Mouse (Mus musculus): ENCODE measurements around the gene Sec61a2. TPM values are rescaled to one million over a fixed set of nuclear protein-coding genes. Genes with fewer than 3 reads are reported as not detected.

The Sec61a2 gene
- 10 to 100 TPM; 17.6 to 25.1 TPM for polyA plus RNA-seq (2017; shearing (Covaris generic))

DNA sequence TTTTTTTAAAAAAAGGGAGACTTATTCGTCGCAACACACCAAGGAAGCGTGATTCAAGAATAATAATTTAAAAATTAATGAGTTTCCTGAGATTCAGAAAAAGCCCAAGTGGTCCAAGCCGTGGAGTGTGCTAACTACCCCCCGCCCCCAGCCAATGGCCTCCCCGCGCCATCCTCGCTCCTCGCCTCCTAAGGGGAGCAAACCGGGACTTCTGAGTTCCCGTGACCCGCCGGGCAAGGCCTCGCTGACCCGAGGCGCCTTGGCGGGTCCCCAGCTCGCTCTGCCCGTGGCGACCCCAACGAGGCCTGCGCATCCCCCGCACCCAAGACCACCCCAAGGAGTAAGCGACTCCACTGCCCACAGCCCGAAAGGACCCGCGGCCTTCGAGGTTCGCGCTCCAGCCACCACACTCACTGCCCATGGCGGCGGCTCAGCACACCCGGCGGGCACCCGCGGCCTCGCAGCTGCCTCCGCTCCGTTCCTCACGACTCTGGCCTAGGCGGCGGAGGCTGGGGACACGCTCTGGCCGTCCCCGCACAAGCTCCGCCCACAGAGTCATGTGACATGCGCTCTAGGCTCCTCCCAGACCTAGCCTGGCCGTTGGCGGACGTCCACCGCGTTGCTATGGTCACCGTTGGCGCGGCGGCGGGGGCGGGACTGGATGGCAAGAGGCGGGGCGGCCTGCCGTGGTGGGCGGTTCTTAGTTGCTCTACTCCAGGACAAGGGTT is at the start of gene Sec61a2:
Sec61a2 (minus strand) TSS at position 590 of the 728 bp plus-strand sequence.
- peak; percentile 98 for ATAC-seq

DNA sequence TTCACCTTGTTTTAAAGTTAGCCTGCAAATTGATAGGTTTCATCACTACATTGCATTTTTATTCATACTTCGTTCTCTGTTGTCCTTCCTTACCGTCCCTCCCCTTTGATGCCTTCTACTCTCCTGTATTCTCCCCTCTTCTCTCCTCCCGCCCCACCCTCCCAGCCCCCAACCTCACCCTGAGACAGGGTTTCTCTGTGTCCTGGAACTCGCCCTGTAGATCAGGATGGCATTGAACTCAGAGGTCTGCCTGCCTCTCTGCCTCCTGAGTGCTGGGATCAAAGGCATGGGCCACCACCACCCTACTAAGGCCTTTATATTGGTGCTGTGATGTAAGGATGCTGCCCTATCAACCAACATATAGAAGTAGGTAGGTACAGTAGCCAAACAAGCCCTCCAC is 47.8 kb upstream of the Sec61a2 start:
- no peak for ATAC-seq

DNA sequence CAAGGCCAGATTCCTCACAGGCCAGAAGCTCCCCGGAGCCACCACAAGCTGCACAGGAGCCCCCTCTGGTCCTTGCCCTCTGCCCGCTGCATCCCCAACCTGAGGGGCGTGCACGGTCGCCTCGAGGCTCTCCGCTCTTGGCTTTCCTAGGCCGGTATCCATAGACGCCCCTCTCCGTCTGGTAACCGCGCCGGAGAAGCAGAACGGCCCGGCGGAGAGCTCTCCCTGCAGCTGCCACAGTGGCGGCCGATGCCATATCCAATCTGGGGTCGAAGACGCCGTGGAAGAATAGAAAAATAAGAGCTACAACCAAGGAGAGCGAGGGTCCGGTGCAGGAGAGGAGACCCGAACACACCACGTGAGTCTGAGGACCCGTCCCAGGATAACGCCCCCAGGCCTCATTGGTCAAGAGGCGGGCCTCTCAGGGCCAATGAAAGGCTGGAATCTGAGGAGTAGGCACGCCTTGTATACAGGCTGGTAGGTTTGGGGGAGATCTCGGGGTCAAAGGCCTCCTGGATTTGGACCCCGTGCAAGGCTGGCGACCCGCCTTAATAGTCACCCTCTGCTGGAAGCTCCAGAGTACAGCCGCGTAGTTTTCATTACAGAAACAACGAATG is 47.3 kb upstream of the Sec61a2 start, which contains the start of gene Dhtkd1:
Dhtkd1 (minus strand) TSS at position 377 of the 617 bp plus-strand sequence.
- peak; percentile 64 for ATAC-seq

DNA sequence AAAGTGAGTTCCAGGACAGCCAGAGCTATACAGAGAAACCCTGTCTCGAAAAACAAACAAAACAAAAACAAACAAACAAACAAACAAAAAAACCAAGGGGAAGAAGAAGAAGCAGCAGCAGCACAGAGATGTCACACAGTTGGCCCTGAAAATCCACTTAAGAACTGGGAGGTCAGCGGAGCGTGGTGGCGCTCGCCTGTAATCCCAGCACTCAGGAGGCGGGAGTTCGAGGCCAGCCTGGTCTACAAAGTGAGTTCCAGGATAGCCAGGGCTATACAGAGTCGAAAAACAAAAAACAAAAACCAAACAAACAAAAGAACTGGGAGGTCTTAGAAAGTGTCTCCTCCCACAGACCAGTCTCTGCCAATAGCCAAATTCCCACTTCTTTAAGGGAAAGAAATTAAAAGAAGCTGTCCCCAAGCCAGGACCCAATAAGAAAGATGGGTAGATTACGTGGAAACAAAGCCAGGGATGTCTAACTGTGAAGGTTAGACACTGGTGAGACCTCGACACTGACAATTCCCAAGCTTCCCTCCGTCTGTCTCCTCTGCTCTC is 46.7 kb upstream of the Sec61a2 start:
- no peak for ATAC-seq

DNA sequence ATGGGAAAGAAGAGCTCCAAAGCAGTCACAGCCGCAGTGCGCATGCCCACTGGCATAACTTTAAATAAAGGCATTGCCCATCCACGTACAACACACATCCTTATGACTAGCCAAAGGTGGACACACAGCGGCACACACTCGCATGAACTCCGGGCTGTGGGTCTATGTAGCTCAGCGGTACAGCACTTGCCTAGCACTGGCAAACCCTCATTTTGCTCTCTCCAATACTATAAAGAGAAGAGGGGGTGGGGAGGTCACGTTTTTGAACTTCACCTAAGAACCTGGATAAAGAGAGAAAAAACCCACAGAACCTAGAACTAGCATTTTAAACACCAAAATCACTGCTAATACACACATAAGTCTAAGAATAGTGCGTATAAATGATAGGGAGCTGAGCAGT is 45.7 kb upstream of the Sec61a2 start:
- no peak for ATAC-seq

DNA sequence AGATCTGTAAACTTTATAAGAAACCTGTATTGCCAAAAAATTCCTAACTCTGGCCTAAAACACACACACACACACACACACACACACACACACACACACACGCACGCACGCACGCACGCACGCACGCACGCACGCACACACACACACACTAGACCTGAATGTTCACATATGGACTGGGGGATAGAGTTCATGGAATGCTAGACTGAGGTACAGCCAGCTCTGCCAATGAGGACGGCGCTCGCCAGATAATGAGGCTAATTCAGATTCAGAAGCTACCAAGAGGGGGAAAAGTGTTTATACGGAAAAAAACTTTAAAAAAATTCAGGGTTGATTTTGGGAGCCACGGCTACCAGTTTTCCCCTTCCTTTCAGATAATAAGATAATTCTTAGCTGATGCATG is 44.7 kb upstream of the Sec61a2 start:
- ATAC-seq = no peak

DNA sequence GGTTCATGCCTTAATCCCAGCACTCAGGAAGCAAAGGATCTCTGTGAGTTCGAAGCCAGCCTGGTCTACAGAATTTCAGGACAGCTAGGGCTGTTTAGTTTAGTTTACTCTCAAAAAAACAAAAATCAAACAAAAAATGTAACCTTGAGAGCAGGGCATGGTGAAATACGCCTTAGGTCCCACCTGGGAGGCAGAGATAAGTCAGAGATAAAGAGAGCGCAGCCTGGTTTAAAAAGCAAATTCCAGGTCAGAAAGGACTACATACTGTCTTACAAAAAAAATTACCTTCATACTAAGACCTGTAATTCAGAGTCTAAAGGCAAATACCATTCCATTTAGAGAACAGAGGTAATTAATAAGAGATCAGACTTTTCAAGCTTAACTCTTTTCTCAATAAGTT is 44.1 kb upstream of the Sec61a2 start:
- no peak for ATAC-seq

DNA sequence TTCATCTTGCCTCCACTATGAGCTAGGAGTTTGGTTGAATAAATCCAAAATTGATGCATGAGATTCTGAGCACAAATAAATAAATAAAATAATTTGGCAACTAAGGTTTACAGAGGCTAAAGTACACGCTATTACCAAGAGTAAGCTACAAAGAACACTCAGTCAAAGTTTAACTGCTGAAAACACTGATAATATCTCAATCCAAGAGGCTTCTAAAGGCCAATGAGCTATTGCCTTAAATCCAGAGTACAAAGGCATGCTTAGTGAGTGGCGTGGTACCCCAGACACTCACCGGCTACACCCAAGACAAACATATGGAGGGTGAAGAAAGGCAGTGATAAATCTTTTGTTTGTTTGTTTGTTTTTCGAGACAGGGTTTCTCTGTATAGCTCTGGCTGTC is 41.3 kb upstream of the Sec61a2 start:
- no peak for ATAC-seq

DNA sequence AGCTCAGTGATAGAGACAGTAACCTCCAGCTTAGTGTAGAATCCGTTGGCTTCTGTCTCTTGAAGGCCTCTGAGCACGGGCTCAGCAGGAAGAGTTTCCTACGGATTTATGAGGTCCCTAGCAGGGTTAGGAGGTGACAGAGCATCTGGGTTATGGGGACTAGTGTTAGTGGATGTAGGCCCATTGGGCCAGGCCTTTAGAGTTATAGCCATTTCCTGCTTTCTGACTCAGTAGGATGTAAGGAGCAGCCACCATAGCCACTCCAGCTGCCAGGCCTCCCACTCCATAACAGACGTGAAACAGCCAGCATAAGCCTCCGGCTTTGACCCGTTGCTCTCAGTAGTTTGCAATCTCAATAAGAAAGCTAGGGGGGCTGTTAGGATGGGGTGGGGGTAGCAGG is 40.8 kb upstream of the Sec61a2 start:
- no peak for ATAC-seq

DNA sequence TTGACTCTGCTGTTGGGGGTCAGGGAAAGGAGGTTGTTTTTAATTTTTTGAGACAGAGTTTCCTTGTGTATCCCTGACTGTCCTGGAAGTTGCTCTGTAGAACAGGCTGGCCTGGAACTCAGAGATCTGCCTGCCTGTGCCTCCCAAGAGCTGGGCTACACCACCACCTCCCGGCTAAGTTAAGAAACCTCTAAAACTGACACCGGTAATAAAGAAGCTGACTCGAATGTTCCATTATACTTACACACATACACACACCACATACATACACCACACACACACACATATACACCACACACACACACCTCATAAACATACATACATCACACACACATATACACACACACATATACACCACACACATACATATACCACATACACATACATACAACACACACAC is 39.7 kb upstream of the Sec61a2 start:
- ATAC-seq = no peak

DNA sequence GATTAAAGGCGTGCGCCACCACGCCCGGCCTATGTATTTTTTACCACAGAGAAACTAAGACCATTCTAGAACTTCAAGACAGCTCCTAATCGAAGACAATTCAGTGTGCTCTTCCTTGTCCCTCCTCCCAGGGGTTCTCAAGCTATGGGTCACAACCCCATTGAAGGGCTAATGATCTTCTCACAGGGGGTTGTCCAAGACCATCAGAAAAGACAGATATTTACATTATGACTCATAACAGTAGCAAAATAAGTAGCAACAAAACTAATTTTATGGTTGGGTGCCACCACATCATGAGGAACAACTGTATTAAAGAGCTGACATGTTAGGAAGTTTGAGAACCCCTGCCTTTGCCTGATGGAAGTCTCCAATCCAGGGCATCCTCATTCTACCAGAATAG is 36.7 kb upstream of the Sec61a2 start:
- ATAC-seq = no peak

DNA sequence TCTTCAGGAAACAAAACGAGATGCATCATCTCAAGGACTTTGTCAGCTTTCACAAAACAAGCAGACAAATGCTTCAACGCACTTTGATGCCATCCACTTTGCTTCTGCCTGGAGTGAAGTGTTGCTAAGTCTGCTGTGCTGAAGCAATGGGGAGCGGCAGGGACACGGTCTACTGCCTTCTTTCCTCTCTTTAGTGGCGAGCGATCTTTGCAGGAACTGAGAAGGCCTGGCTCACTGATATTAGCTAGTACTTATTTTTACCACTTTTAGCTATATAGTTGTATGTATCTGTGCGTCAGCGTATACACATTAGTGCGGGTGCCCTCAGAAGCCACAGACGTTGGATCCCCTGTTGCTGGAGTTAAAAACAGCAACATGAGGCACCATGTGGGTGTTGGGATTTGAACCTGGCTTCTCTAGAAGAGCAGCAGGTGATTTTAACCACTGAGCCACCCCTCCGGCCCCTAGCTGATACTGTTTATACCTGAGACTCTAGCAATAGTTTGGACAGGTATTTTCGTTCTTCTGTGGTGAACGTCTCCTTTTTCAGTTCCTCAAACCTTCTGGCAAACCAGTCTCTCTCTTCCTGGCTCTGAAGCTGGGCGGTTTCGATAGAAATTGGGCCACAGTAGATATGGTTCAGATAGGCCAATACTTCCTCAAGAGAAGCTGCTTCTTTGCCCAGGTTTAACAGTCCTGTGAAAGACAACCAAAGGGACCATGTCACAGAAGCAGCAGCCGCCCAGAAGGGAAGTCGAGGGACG is 35.2 kb upstream of the Sec61a2 start:
- no peak for ATAC-seq

DNA sequence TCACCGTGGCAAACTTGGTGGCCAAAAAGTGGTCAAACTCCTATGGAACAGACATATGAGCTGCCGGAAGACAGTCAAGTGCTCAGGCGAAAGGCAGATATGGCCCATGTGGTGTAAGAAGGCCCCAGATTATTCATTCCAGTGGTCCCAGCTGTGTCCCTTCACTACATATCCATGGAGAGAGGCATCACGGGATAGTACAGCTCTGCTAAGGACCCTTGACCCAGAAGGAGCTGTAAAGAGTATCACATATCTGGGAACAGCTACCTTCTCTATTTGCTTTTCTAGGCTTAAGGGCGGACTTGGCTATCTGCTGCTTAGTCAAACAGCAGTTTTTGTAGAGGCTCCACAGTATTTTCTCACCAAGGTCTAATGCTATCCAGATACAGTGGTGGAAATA is 34.6 kb upstream of the Sec61a2 start:
- ATAC-seq = no peak

DNA sequence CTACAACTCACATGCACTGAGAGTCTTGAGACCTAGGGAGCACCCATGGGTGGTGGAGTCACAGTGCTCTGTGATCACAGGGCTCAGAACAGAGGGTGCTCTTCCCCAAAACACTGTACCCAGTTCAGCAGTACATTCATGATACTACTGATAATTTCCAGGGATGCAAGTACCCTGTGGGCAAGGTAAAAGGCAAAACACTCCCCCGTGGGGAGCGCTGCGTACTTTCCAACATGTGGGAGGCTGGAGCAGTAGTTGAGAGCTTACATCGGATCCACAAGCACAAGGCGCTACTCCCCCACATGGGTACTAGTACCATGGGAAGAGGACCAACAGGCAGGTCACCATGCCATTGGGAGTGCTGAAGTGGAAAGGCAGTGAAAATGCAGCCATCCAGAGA is 32.2 kb upstream of the Sec61a2 start:
- ATAC-seq = no peak

DNA sequence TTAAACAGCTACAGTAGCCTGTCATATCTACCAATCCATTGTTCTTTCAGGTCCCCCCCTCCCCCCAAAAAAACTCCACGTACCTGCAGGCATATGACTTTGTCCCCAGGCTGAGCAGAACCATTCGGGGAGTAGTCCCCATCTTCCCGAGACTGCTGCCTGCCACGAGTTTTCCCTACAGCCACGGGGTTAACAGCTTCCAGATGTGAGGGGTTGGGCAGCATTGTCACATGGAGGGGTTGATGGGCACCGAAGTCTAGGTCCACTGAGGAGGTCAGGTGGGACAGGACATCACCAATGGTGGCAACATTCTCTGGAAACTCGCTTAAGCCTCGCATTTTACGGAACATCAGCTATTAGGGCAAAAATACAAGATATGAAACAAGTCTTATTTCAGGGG is 28.6 kb upstream of the Sec61a2 start:
- no peak for ATAC-seq

DNA sequence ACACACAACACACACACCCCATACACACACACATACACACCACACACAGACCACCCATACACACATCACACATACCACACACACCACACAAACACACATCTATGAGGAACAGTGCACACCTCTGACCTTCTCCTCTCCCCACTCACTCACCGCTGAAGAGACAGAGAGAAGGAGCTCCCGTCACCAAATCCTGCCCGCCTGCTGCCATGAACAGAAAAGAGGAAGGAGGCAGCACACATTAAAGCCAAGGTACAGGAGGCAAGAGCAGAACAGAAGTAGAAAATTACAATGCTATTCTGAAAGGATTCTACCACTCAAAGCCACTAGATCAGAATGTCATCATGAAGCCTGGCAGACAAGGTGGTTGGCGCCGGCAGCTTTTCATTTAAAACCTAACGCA is 27.6 kb upstream of the Sec61a2 start:
- ATAC-seq = no peak

DNA sequence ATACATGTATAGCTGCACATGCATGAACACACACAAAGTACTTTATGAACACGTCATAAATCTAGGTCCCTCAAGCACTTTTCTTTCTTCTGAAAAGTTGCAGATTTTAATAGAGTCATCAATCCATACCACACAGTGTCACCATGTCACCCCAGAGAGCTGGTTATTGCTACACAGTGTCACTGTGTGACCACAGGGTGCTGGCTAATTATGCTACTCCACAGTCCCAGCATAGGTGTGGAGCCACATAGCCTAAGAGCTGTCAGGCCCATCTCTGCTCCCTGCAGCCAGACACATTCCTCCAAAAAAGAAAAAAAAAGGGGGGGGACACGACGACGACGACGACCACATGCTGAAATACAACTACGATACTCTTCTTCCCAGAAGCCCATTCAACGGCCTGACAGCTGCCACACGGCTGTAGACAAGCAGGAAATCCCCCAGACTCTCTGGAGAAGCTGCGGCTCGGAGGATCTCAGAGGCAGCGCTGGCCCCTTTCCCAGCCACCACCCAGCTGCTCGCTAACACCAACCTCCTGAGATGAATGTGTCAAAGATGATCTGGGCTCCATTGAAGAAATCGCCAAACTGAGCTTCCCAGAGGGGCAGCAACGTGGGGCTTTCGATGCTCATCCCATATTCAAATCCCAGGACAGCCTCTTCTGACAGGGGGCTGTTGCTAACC is 16.2 kb upstream of the Sec61a2 start:
- ATAC-seq = no peak

DNA sequence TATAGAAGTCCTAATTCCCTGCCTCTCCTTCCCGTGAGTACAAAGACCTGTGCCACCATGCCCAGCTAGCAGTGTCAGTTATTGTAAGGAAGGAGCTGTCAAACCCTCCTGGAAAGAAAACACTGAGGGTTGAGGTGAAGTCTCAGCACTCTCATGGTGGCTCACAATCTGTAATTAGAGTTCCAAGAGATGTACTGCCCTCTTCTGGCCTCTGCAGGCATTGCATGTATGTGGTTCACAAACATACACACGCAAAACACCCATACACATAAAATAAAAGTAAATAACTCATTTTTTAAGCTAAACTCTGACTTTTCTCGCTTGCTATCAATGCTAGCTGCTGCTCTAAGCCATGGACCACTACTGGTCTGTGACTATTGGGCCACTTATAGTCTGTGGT is 11.4 kb upstream of the Sec61a2 start:
- ATAC-seq = peak; percentile 84

DNA sequence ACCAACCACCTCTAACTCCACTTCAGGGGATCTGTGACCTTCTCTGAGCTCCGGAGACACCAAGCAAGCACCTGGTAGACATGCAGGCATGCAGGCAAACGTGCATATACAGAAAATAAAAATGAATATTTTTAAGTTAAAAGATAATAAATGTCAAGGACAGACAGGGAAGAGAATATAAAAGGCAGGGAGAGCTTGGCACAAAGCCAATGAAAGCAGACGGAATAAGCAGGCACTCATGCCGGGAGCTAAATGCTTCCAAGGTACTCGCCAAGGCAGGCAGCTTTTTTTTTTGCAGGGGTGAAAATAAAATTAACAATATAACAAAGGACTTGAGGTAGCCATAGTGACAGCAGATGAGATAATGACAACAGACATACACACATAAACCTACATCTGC is 10.9 kb upstream of the Sec61a2 start:
- no peak for ATAC-seq

DNA sequence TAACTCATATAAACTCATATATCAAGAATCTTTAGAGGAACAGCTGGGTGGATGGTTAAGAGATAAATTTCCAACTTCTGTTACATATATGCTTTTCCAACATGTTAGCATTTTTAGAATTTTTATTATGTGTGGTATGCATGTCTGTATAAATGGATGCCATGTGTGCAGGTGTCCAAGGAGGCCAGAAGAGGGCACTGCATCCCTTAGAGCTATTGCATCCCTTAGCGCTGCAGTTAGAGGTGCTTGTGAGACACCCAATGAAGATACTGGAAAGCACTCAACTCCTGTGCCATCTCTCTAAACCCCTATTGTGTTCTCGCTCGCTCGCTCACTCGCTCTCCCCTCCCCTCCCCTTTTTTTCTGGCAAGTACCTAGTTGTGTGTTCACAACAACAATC is 4.9 kb upstream of the Sec61a2 start:
- no peak for ATAC-seq

DNA sequence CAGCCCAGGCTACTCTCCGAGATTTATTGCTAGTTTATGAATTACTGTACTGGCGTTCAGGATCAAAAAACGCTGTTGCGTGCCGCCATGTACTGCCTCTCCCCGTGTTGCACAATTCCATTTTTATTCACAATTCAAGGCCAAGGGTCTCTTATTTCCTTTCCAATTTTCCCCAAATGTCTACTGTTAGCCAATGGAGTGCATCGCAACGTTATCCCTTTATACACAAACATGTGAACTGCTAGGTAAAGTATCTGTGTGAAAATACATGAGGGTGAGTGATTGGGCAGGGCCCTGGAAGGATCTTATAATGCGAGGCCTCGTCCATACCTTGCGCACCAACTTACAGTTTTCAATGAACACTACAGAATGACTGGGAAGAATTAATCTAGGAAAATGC is 936 bp downstream of the Sec61a2 start:
- ATAC-seq = no peak

DNA sequence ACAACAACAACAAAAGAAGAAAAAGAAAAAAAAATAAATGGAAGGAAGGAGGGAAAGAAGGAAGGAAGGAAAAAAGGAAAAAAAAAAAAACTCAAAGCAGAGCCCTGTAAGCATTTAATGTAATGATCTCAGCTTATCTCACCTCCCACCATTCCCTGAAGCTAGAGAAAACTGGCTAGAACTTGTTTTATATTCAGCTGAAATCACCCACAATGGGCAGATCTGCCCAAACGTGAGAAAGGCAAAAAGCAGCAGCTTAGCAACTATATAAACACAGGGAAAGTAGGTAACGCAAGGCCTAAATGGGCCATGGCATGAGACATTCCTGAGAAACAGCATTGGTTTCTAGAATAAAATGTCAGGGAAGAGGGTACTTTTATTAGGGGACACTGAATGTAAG is 5.8 kb downstream of the Sec61a2 start:
- no peak for ATAC-seq

DNA sequence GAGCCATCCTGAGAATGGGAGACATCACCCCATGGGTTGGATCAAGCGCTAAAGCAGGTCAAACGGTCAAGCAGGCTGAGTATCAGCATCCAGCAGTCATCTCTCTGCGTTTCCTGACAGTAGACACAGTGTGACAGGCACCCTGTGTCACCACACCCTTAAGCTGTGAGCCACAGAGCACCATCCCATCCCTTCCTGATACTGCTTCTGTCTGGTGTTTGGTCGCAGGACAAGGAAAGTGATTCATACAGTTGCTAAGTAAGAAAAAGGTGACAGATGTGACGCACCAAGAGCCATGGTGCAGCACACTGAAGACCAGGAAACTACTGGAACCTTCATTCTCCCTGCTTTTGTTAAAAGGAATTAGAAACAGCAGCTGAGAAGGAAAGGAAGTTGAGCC is 6.4 kb downstream of the Sec61a2 start:
- ATAC-seq = no peak

Data from CD4-positive, CD25-positive, alpha-beta regulatory T cell, adult 4 months (primary cell).